Mouse (Mus musculus) heart, embryonic 13.5 days (tissue): Measurements from ENCODE around the gene Mosmo. TPM values are rescaled to one million over a fixed set of nuclear protein-coding genes. Genes with fewer than 3 reads are reported as not detected.

Experiments
- ATAC-seq: fragments of 200-750 bp; cut with Nextera tagmentation; 2 replicates; pipeline ENCODE4 v1.8.0; 2017; ENCODE audit warnings: moderate TSS enrichment; ENCODE audit not compliant: insufficient number of reproducible peaks, low FRiP score, low TSS enrichment; ENCODE audit errors: extremely low read depth
- H3K27ac ChIP-seq: fragments of 300-500 bp; sonication (generic); replicated peaks from 2 replicates; pipeline ENCODE4 v1.5.1; 2015; ENCODE audit warnings: moderate library complexity, mild to moderate bottlenecking, inconsistent platforms
- H3K27me3 ChIP-seq: fragments of 300-500 bp; sonication (generic); replicated peaks from 2 replicates; pipeline ENCODE4 v1.6.1; 2015; ENCODE audit warnings: mild to moderate bottlenecking, inconsistent platforms
- H3K36me3 ChIP-seq: fragments of 300-500 bp; sonication (generic); 2 replicates; pipeline ENCODE4 v1.6.1; 2015; ENCODE audit warnings: mild to moderate bottlenecking, inconsistent platforms
- H3K4me1 ChIP-seq: fragments of 300-500 bp; sonication (generic); 2 replicates; pipeline ENCODE4 v1.6.1; 2015; ENCODE audit warnings: inconsistent platforms
- H3K4me2 ChIP-seq: fragments of 300-500 bp; sonication (generic); 2 replicates; pipeline ENCODE4 v1.6.1; 2015; ENCODE audit warnings: inconsistent platforms, mild to moderate bottlenecking, moderate library complexity
- H3K4me3 ChIP-seq: fragments of 300-500 bp; sonication (generic); 2 replicates; pipeline ENCODE4 v1.5.1; 2015; ENCODE audit warnings: moderate library complexity, mild to moderate bottlenecking, inconsistent platforms
- H3K9ac ChIP-seq: fragments of 300-500 bp; sonication (generic); 2 replicates; pipeline ENCODE4 v1.6.1; 2015; ENCODE audit warnings: inconsistent platforms, mild to moderate bottlenecking, moderate library complexity
- H3K9me3 ChIP-seq: fragments of 300-500 bp; sonication (generic); 2 replicates; pipeline ENCODE4 v1.6.1; 2016; ENCODE audit warnings: inconsistent platforms
- WGBS: fragments of 180-500 bp; shearing (Covaris S2); methylation state at CpG from one replicate; pipeline ENCODE4 v1.1.7; 2015; ENCODE audit warnings: mixed read lengths; 5-methylcytosine and 5-hydroxymethylcytosine counted together
- polyA plus RNA-seq: library from polyadenylated mRNA; unstranded; fragments of >200 nt; fragmentation: Nextera tagmentation; extraction: Ambion mirVana; gene quantifications from 2 replicates; pipeline ENCODE4 v1.2.1, GENCODE M21; 2015

Mosmo gene
- polyA plus RNA-seq, 1 experiment from 2014 or later: 8.5 TPM

DNA sequence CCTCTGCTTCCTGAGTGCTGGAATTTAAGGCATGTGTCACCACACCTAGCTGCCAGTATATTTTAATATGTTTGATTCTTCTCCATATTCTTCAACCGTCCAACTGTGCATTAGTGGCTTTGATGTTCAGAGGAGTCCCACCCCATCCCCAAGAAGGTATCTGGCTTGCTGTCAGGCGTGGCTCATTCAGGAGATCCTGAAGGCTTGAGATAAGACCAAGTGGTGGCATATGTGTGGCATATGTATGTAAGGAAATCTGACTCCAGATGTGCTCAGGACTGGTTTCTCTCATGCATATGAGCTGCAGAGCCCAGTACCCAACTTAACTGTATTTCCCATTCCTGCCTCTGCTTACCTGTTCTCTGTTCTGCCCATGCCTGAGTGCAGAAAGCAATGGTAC, 100.6 kb downstream of the Mosmo start:
- H3K9me3 ChIP-seq: no peaks in the 10 kb centered on the region
- H3K4me1 ChIP-seq: no peaks in the 10 kb centered on the region
- no peaks in the 10 kb centered on the region for H3K27me3 ChIP-seq
- H3K27ac ChIP-seq: no peak overlapping the region
- ATAC-seq: no peak
- H3K9ac ChIP-seq: no peak overlapping the region
- H3K4me2 ChIP-seq: no peak overlapping the region
- 37% methylated on average over 2 of the region's 2 CpGs for WGBS
- no peak overlapping the region for H3K4me3 ChIP-seq
- no peaks in the 10 kb centered on the region for H3K36me3 ChIP-seq

Other genes with a start within 250 kb of the Mosmo start
- 401 and 425 TPM in 2 replicates for gene Uqcrc2, start 42.4 kb upstream of the Mosmo start, polyA plus RNA-seq
- 0.16 and 0.32 TPM in 2 replicates for gene Pdzd9, start 7.3 kb upstream of the Mosmo start, polyA plus RNA-seq
- gene Vwa3a, start 61.7 kb downstream of the Mosmo start, polyA plus RNA-seq: 0.56 TPM in 2 replicates
- not detected in 2 replicates for gene Gm5737, start 134.7 kb downstream of the Mosmo start, polyA plus RNA-seq
- gene Eef2k, start 165.2 kb downstream of the Mosmo start, polyA plus RNA-seq: 16.3 and 16.9 TPM in 2 replicates
- gene Polr3e, start 240.1 kb downstream of the Mosmo start, polyA plus RNA-seq: 21.8 and 22.4 TPM in 2 replicates